Mouse (Mus musculus): ENCODE data around the gene Pygo1. TPM values are rescaled to one million over a fixed set of nuclear protein-coding genes. Genes with fewer than 3 reads are reported as not detected.

Gene Pygo1
- total RNA-seq (2021): 3.4 and 5.1 TPM in 2 replicates
- long read RNA-seq, partial matches to known transcripts: 0 of 3 reads
- long read RNA-seq, other reads (novel, unspliced or antisense): 3 of 3 reads

GRCm38 (mm10) chr9:72925021-72925934, at the start of gene Pygo1:
Pygo1 (plus strand) TSS chr9:72925645.
- DNase-seq: peak; percentile 61

- DNase-seq: no peak
Measured at GRCm38 (mm10) chr9:72875878-72876277, 49.6 kb upstream of the Pygo1 start.

- no peak for DNase-seq
Measured at GRCm38 (mm10) chr9:72877905-72878304, 47.5 kb upstream of the Pygo1 start.

- no peak for DNase-seq
Measured at GRCm38 (mm10) chr9:72878656-72879055, 46.8 kb upstream of the Pygo1 start.

GRCm38 (mm10) chr9:72879601-72880000, 45.8 kb upstream of the Pygo1 start:
- no peak for DNase-seq

GRCm38 (mm10) chr9:72880225-72880960, 45.1 kb upstream of the Pygo1 start:
- peak; percentile 17 for DNase-seq

- peak; percentile 36 for DNase-seq
Measured at GRCm38 (mm10) chr9:72881026-72881768, 44.2 kb upstream of the Pygo1 start.

GRCm38 (mm10) chr9:72883940-72884339, 41.5 kb upstream of the Pygo1 start:
- peak; percentile 30 for DNase-seq

GRCm38 (mm10) chr9:72889777-72890176, 35.7 kb upstream of the Pygo1 start:
- no peak for DNase-seq

- DNase-seq: no peak
Measured at GRCm38 (mm10) chr9:72890499-72891085, 34.9 kb upstream of the Pygo1 start.

GRCm38 (mm10) chr9:72892761-72893160, 32.7 kb upstream of the Pygo1 start:
- DNase-seq: no peak

- DNase-seq: no peak
Measured at GRCm38 (mm10) chr9:72894796-72895352, 30.6 kb upstream of the Pygo1 start.

- DNase-seq: no peak
Measured at GRCm38 (mm10) chr9:72902057-72902456, 23.4 kb upstream of the Pygo1 start.

GRCm38 (mm10) chr9:72902611-72903010, 22.8 kb upstream of the Pygo1 start:
- no peak for DNase-seq

- no peak for DNase-seq
Measured at GRCm38 (mm10) chr9:72906693-72907103, 18.7 kb upstream of the Pygo1 start.

GRCm38 (mm10) chr9:72911381-72911780, 14.1 kb upstream of the Pygo1 start:
- no peak for DNase-seq

GRCm38 (mm10) chr9:72913551-72913950, 11.9 kb upstream of the Pygo1 start:
- DNase-seq: no peak

- DNase-seq: no peak
Measured at GRCm38 (mm10) chr9:72915728-72916127, 9.7 kb upstream of the Pygo1 start.

GRCm38 (mm10) chr9:72923068-72923467, 2.4 kb upstream of the Pygo1 start:
- DNase-seq: no peak

- DNase-seq: no peak
Measured at GRCm38 (mm10) chr9:72925935-72926258, 452 bp downstream of the Pygo1 start.

GRCm38 (mm10) chr9:72931166-72931790, 5.8 kb downstream of the Pygo1 start:
- DNase-seq: no peak
